Mouse (Mus musculus) ES-E14 (cell line): Measurements from ENCODE around the gene Eml4. TPM values are rescaled to one million over a fixed set of nuclear protein-coding genes. Genes with fewer than 3 reads are reported as not detected.

Experiments
- DNase-seq: peaks from one replicate; pipeline ENCODE4 v3.0.0-alpha.2; 2013; ENCODE audit warnings: low read depth, low spot score
- H3K27ac ChIP-seq: 2 replicates; pipeline ENCODE4 v1.5.1; 2012; ENCODE audit warnings: low read depth, mild to moderate bottlenecking, low read length, moderate library complexity, mixed read lengths; ENCODE audit not compliant: poor library complexity, insufficient read depth, severe bottlenecking
- H3K36me3 ChIP-seq: 2 replicates; pipeline ENCODE4 v1.6.1; 2012; ENCODE audit warnings: mild to moderate bottlenecking, low read length, moderate library complexity, mixed read lengths; ENCODE audit not compliant: control insufficient read depth, poor library complexity, insufficient read depth, severe bottlenecking
- H3K4me1 ChIP-seq, 2 experiments: fragments of 150-350 bp in 1 of 2; sonication (generic) in 1 of 2; 2 replicates each; pipeline ENCODE4 v1.6.1; 2012; ENCODE audit warnings: low read length in 2 of 2, mild to moderate bottlenecking in 1 of 2, mixed read lengths in 1 of 2; ENCODE audit not compliant: control insufficient read depth in 2 of 2, insufficient read depth in 2 of 2, poor library complexity in 1 of 2
- H3K4me3 ChIP-seq, 2 experiments: fragments of 150-350 bp in 1 of 2; sonication (generic) in 1 of 2; 2 replicates each; pipeline ENCODE4 v1.5.1; 2012; ENCODE audit warnings: low read length in 2 of 2, low read depth in 1 of 2, mild to moderate bottlenecking in 1 of 2, mixed read lengths in 1 of 2; ENCODE audit not compliant: insufficient read depth in 1 of 2, poor library complexity in 1 of 2, severe bottlenecking in 1 of 2
- H3K9ac ChIP-seq: 2 replicates; pipeline ENCODE4 v1.6.1; 2012; ENCODE audit warnings: low read depth, mild to moderate bottlenecking, low read length, mixed read lengths; ENCODE audit not compliant: poor library complexity, insufficient read depth, severe bottlenecking
- H3K9me3 ChIP-seq: fragments of 150-350 bp; sonication (generic); 2 replicates; pipeline ENCODE4 v1.6.1; 2012; ENCODE audit warnings: low read depth, mild to moderate bottlenecking, low read length; ENCODE audit not compliant: control insufficient read depth, insufficient read depth
- CHD2 ChIP-seq: IDR thresholded peaks from 2 replicates; pipeline ENCODE4 v1.6.1; 2014; ENCODE audit warnings: mild to moderate bottlenecking, low read depth, low read length, inconsistent platforms
- HCFC1 ChIP-seq: IDR thresholded peaks from 2 replicates; pipeline ENCODE4 v1.6.1; 2012; ENCODE audit warnings: low read length, inconsistent platforms, borderline replicate concordance; ENCODE audit not compliant: insufficient read depth
- MAFK ChIP-seq: IDR thresholded peaks from 2 replicates; pipeline ENCODE4 v1.6.1; 2014; ENCODE audit warnings: mild to moderate bottlenecking, low read depth, low read length, inconsistent platforms; ENCODE audit not compliant: insufficient read depth
- ZC3H11A ChIP-seq: IDR thresholded peaks from 2 replicates; pipeline ENCODE4 v1.6.1; 2012; ENCODE audit warnings: low read depth, mild to moderate bottlenecking, inconsistent platforms, low read length, borderline replicate concordance
- ZNF384 ChIP-seq: IDR thresholded peaks from 2 replicates; pipeline ENCODE4 v1.6.1; 2012; ENCODE audit warnings: low read depth, low read length, inconsistent platforms
- in situ Hi-C, 2 experiments: fragments of 600-800 bp; cut with MboI; formaldehyde crosslinking; loops; one replicate each; pipeline ENCODE4 v1.15.1; 2025; ENCODE audit warnings: low sequenced_read_pairs in 2 of 2, inconsistent platforms in 1 of 2; ENCODE audit not compliant: unreplicated experiment in 2 of 2
- total RNA-seq: library from RNA; depleted of rRNA; stranded (reverse); fragments of 300-350 nt; gene quantifications from 2 replicates; pipeline ENCODE4 v1.2.3, GENCODE M21; 2012

Eml4 gene
- total RNA-seq, 1 experiment: 43.0 TPM

- Histone ChIP-seq H3K27ac (no peak overlapping the region), H3K36me3 (peaks cover 10% of the 10 kb centered on the region), H3K9ac (no peak overlapping the region), H3K4me1 (0 out of 4 replicates have a peak, but pooled peaks cover 0 to 2% of the 10 kb centered on the region in 2 experiments), H3K9me3 (peaks cover 21% of the 10 kb centered on the region), H3K4me3 (no peak overlapping the region)
- in situ Hi-C loops: no loop called here
- TF ChIP-seq HCFC1 (no peak), MAFK (no peak), CHD2 (no peak), ZNF384 (no peak), ZC3H11A (no peak)
- DNase-seq: no peak
Measured at GRCm38 (mm10) chr17:83363081-83363480, 12.3 kb downstream of the Eml4 start.

- Histone ChIP-seq H3K27ac (no peak overlapping the region), H3K4me3 (no peak overlapping the region), H3K36me3 (peaks cover 13% of the 10 kb centered on the region), H3K4me1 (0 out of 4 replicates have a peak, but pooled peaks cover 0 to 2% of the 10 kb centered on the region in 2 experiments), H3K9ac (no peak overlapping the region), H3K9me3 (peaks cover 33% of the 10 kb centered on the region)
- DNase-seq: no peak
- no peak for TF ChIP-seq CHD2
- no peak for TF ChIP-seq HCFC1
- TF ChIP-seq MAFK: no peak
- TF ChIP-seq ZC3H11A: no peak
- TF ChIP-seq ZNF384: no peak
- in situ Hi-C loops: no loop called here
Measured at GRCm38 (mm10) chr17:83364296-83364695, 13.6 kb downstream of the Eml4 start.

- TF ChIP-seq HCFC1: no peak
- TF ChIP-seq ZC3H11A: no peak
- no peak for TF ChIP-seq CHD2
- TF ChIP-seq ZNF384: no peak
- TF ChIP-seq MAFK: no peak
- in situ Hi-C loops: no loop called here
- H3K4me1 ChIP-seq: 0 out of 4 replicates have a peak, but pooled peaks cover 0 to 2% of the 10 kb centered on the region in 2 experiments
- H3K9me3 ChIP-seq: peaks cover 39% of the 10 kb centered on the region
- H3K9ac ChIP-seq: no peak overlapping the region
- H3K4me3 ChIP-seq: no peak overlapping the region
- DNase-seq: no peak
- no peak overlapping the region for H3K27ac ChIP-seq
- peaks cover 13% of the 10 kb centered on the region for H3K36me3 ChIP-seq
Measured at GRCm38 (mm10) chr17:83365130-83365529, 14.4 kb downstream of the Eml4 start.

- Histone ChIP-seq H3K9ac (no peak overlapping the region), H3K4me3 (no peak overlapping the region), H3K27ac (no peak overlapping the region), H3K36me3 (peaks cover 13% of the 10 kb centered on the region), H3K4me1 (0 out of 4 replicates have a peak, but pooled peaks cover 0 to 2% of the 10 kb centered on the region in 2 experiments), H3K9me3 (peaks cover 39% of the 10 kb centered on the region)
- in situ Hi-C loops: no loop called here
- DNase-seq: no peak
- TF ChIP-seq ZC3H11A (no peak), CHD2 (no peak), ZNF384 (no peak), MAFK (no peak), HCFC1 (no peak)
Measured at GRCm38 (mm10) chr17:83365614-83366355, 15.1 kb downstream of the Eml4 start.

- TF ChIP-seq CHD2: no peak
- no peak for TF ChIP-seq MAFK
- TF ChIP-seq HCFC1: no peak
- TF ChIP-seq ZNF384: no peak
- no peak for TF ChIP-seq ZC3H11A
- peaks cover 39% of the 10 kb centered on the region for H3K9me3 ChIP-seq
- no peak overlapping the region for H3K27ac ChIP-seq
- in situ Hi-C loops: no loop called here
- peaks cover 13% of the 10 kb centered on the region for H3K36me3 ChIP-seq
- no peak overlapping the region for H3K4me3 ChIP-seq
- H3K4me1 ChIP-seq: no peaks in the 10 kb centered on the region
- no peak overlapping the region for H3K9ac ChIP-seq
- DNase-seq: no peak
Measured at GRCm38 (mm10) chr17:83367387-83367786, 16.7 kb downstream of the Eml4 start.
